Mouse (Mus musculus) monocyte, adult 59 days (primary cell): Measurements from ENCODE around the gene Sp4. TPM values are rescaled to one million over a fixed set of nuclear protein-coding genes. Genes with fewer than 3 reads are reported as not detected.

Experiments used
- total RNA-seq, 2 experiments: library from RNA; stranded (reverse); gene quantifications; one replicate each; pipeline ENCODE4 v1.2.4; 2023

The Sp4 gene
- 10 to 100 TPM; 20.9 to 22.6 TPM for total RNA-seq

GRCm38 (mm10) chr12:118301072-118301865 lies at the start of gene Sp4:
TSS of gene Sp4 (minus strand) at chr12:118301440.

GRCm38 (mm10) chr12:118198386-118199093 lies 102.7 kb downstream of the Sp4 start, which contains the start of gene Dnah11:
TSS of gene Dnah11 (minus strand) at chr12:118199043.

Other genes starting within 250 kb of the Sp4 start
- not detected for gene Dnah11, start 102.4 kb downstream of the Sp4 start, total RNA-seq